Mouse (Mus musculus) ES-Bruce4 (cell line): ENCODE results near the gene Dtx1. TPM values are rescaled to one million over a fixed set of nuclear protein-coding genes. Genes with fewer than 3 reads are reported as not detected.

Source experiments
- H3K27ac ChIP-seq: 2 replicates; pipeline ENCODE4 v1.5.1; 2012; ENCODE audit warnings: low read length, inconsistent platforms; ENCODE audit not compliant: insufficient read depth
- H3K27me3 ChIP-seq: 2 replicates; pipeline ENCODE4 v1.6.1; 2012; ENCODE audit warnings: mild to moderate bottlenecking, low read length, inconsistent platforms; ENCODE audit not compliant: control insufficient read depth, poor library complexity, insufficient read depth, severe bottlenecking
- H3K36me3 ChIP-seq: 2 replicates; pipeline ENCODE4 v1.6.1; 2012; ENCODE audit warnings: inconsistent platforms, mild to moderate bottlenecking, low read length, moderate library complexity; ENCODE audit not compliant: control insufficient read depth, poor library complexity, insufficient read depth, severe bottlenecking
- H3K4me1 ChIP-seq: one replicate; pipeline ENCODE4 v1.8.1; 2011; ENCODE audit warnings: low read length; ENCODE audit not compliant: control insufficient read depth, insufficient read depth
- H3K4me3 ChIP-seq: 2 replicates; pipeline ENCODE4 v1.5.1; 2011; ENCODE audit warnings: low read depth, mild to moderate bottlenecking, low read length
- H3K9ac ChIP-seq: 2 replicates; pipeline ENCODE4 v1.6.1; 2012; ENCODE audit warnings: low read depth, mild to moderate bottlenecking, inconsistent platforms; ENCODE audit not compliant: poor library complexity, severe bottlenecking
- H3K9me3 ChIP-seq: replicated peaks from 2 replicates; pipeline ENCODE4 v1.6.1; 2012; ENCODE audit warnings: mild to moderate bottlenecking, low read length, inconsistent platforms; ENCODE audit not compliant: control insufficient read depth, poor library complexity, insufficient read depth, severe bottlenecking
- CTCF ChIP-seq: IDR thresholded peaks from one replicate; pipeline ENCODE4 v1.8.1; 2011; ENCODE audit warnings: low read depth, low read length
- EP300 ChIP-seq: IDR thresholded peaks from 2 replicates; pipeline ENCODE4 v1.6.1; 2011; ENCODE audit warnings: low read depth, low read length; ENCODE audit not compliant: insufficient read depth
- POLR2A ChIP-seq: IDR thresholded peaks from one replicate; pipeline ENCODE4 v1.8.1; 2011; ENCODE audit warnings: low read length; ENCODE audit not compliant: insufficient read depth
- polyA plus RNA-seq: library from polyadenylated mRNA; stranded (reverse); fragments of >200 nt; gene quantifications from 2 replicates; pipeline ENCODE4 v1.2.4, GENCODE M21; 2011; ENCODE audit warnings: low read depth; ENCODE audit not compliant: missing spikeins, insufficient read depth, insufficient read length

Dtx1 gene
- polyA plus RNA-seq, result 19.1 and 21.0 TPM in 2 replicates

- Histone ChIP-seq H3K27me3 (peaks cover 4% of the 10 kb centered on the region; the same call in 1 of the 2 replicates), H3K9me3 (no peaks in the 10 kb centered on the region), H3K4me3 (peak within 1 kb of the TSS; percentile 46), H3K27ac (no peak within 1 kb of the TSS), H3K36me3 (no peaks in the 10 kb centered on the region), H3K4me1 (no peaks in the 10 kb centered on the region), H3K9ac (0 out of 2 replicates have a peak within 1 kb of the TSS, but pooled peaks have one; percentile 5)
- no peak for TF ChIP-seq EP300
- TF ChIP-seq CTCF, result no peak
- no peak for TF ChIP-seq POLR2A
Observed at GRCm38 (mm10) chr5:120711827-120712226, at the start of gene Dtx1. Gene Dtx1 (minus strand): TSS chr5:120711927.

DNA sequence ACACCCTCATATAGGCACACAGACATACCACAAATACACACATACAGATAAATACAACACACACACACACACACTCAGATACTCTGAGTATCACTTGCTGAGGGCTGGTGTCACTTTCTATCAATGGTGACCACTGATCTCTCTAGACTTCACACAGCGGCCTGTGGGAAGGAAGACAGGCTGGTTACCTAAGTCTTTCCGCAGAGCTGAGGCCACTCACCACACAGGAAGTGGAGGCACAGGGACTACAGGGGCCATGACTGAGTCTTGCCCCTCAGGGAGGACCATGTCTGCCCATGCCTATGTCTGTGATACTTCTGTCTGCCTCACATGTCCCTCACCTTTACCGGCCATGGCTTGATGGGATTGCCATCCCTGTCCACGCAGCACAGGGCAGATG, 42.5 kb upstream of the Dtx1 start:
- H3K4me3 ChIP-seq, result no peak overlapping the region

GRCm38 (mm10) chr5:120752786-120753185, 41.1 kb upstream of the Dtx1 start:
- H3K27ac ChIP-seq, result no peak overlapping the region
- H3K9ac ChIP-seq, result no peak overlapping the region
- H3K4me3 ChIP-seq, result no peak overlapping the region
- H3K4me1 ChIP-seq, result no peaks in the 10 kb centered on the region
- no peaks in the 10 kb centered on the region for H3K27me3 ChIP-seq
- no peaks in the 10 kb centered on the region for H3K36me3 ChIP-seq
- TF ChIP-seq EP300, result no peak
- no peak for TF ChIP-seq CTCF
- TF ChIP-seq POLR2A, result no peak
- H3K9me3 ChIP-seq, result no peaks in the 10 kb centered on the region

More for the DNA sequence above, 42.5 kb upstream of the Dtx1 start:
- Histone ChIP-seq H3K9me3 (no peaks in the 10 kb centered on the region), H3K27ac (no peak overlapping the region), H3K4me1 (no peaks in the 10 kb centered on the region), H3K27me3 (no peaks in the 10 kb centered on the region), H3K9ac (no peak overlapping the region), H3K36me3 (no peaks in the 10 kb centered on the region)
- no peak for TF ChIP-seq EP300
- no peak for TF ChIP-seq POLR2A
- no peak for TF ChIP-seq CTCF

- TF ChIP-seq EP300, result no peak
- TF ChIP-seq POLR2A, result no peak
- no peak for TF ChIP-seq CTCF
- H3K4me1 ChIP-seq, result no peaks in the 10 kb centered on the region
- H3K27ac ChIP-seq, result no peak overlapping the region
- no peak overlapping the region for H3K9ac ChIP-seq
- no peaks in the 10 kb centered on the region for H3K36me3 ChIP-seq
- no peaks in the 10 kb centered on the region for H3K27me3 ChIP-seq
- no peak overlapping the region for H3K4me3 ChIP-seq
- no peaks in the 10 kb centered on the region for H3K9me3 ChIP-seq
Observed at GRCm38 (mm10) chr5:120751206-120751605, 39.5 kb upstream of the Dtx1 start.

GRCm38 (mm10) chr5:120749688-120750087, 38.0 kb upstream of the Dtx1 start, which contains the start of gene Oas2:
Gene Oas2 (minus strand): TSS chr5:120749853.
- H3K9me3 ChIP-seq, result no peaks in the 10 kb centered on the region
- TF ChIP-seq CTCF (no peak), POLR2A (no peak), EP300 (no peak)
- no peak within 1 kb of the TSS for H3K9ac ChIP-seq
- no peaks in the 10 kb centered on the region for H3K27me3 ChIP-seq
- no peak within 1 kb of the TSS for H3K4me3 ChIP-seq
- H3K36me3 ChIP-seq, result no peaks in the 10 kb centered on the region
- H3K27ac ChIP-seq, result no peak within 1 kb of the TSS
- H3K4me1 ChIP-seq, result no peaks in the 10 kb centered on the region

GRCm38 (mm10) chr5:120746451-120746850, 34.7 kb upstream of the Dtx1 start:
- TF ChIP-seq POLR2A (no peak), CTCF (no peak), EP300 (no peak)
- no peaks in the 10 kb centered on the region for H3K36me3 ChIP-seq

More at GRCm38 (mm10) chr5:120746451-120746850, 34.7 kb upstream of the Dtx1 start:
- no peak overlapping the region for H3K9ac ChIP-seq
- H3K27ac ChIP-seq, result no peak overlapping the region
- H3K4me1 ChIP-seq, result no peaks in the 10 kb centered on the region
- H3K9me3 ChIP-seq, result no peaks in the 10 kb centered on the region
- H3K27me3 ChIP-seq, result no peaks in the 10 kb centered on the region
- H3K4me3 ChIP-seq, result no peak overlapping the region
